In the genomic region with DNA sequence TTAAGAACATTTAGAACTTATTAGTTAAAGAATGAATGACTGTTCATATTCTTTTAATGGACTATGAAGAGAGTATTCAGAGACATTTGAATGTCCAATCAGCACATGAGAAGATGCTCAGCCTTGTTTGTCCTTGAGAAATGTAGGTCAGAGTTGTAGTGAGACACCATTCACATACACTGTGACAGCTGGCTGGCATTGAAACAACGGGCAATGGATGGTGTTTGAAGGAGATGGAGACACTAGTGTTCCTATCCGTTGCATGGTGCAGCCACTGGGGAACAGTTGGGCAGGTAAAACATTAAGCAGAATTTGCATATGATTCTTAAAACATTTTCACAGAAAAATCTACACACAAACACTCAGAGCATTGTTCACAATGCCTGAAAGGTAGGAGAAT, we compare ENCODE assay signal across 29 mouse cellular contexts. TPM values are rescaled to one million over a fixed set of nuclear protein-coding genes. Genes with fewer than 3 reads are reported as not detected.
"Had no signal": no experiment of that assay in that cellular context is flagged by ENCODE, and none has a peak within 500 bp of the region (broad histone marks: within the 10 kb centered on the region; RNA-seq: fewer than 3 reads in every experiment).

No protein-coding gene starts in this region.

- H3K36me3 ChIP-seq: heart, embryonic 10.5 days; heart, embryonic 12.5 days; hindbrain, embryonic 10.5 days; hindbrain, embryonic 12.5 days; kidney, embryonic 15.5 days; limb, embryonic 10.5 days; limb, embryonic 12.5 days; liver, embryonic 13.5 days; liver, embryonic 15.5 days had no signal

- H3K4me2 ChIP-seq: heart, embryonic 12.5 days; hindbrain, embryonic 12.5 days; hindbrain, embryonic 14.5 days; kidney, embryonic 15.5 days; limb, embryonic 12.5 days; liver, embryonic 11.5 days; liver, embryonic 13.5 days; liver, embryonic 15.5 days had no signal

- H3K9ac ChIP-seq: heart, embryonic 12.5 days; hindbrain, embryonic 12.5 days; hindbrain, embryonic 14.5 days; kidney, embryonic 15.5 days; limb, embryonic 12.5 days; liver, embryonic 13.5 days; liver, embryonic 15.5 days; liver, postnatal 0 days had no signal

- H3K27me3 ChIP-seq: hindbrain, embryonic 12.5 days; kidney, embryonic 15.5 days; liver, embryonic 13.5 days; liver, embryonic 15.5 days had no signal

- H3K4me3 ChIP-seq: heart, embryonic 10.5 days; heart, embryonic 12.5 days; hindbrain, embryonic 10.5 days; hindbrain, embryonic 12.5 days; kidney, embryonic 15.5 days; limb, embryonic 10.5 days; limb, embryonic 12.5 days; liver, embryonic 13.5 days; liver, embryonic 15.5 days had no signal

- H3K4me1 ChIP-seq: heart, embryonic 10.5 days; hindbrain, embryonic 10.5 days; hindbrain, embryonic 12.5 days; kidney, embryonic 15.5 days; limb, embryonic 10.5 days; limb, embryonic 12.5 days; liver, embryonic 13.5 days; liver, embryonic 15.5 days had no signal

- ATAC-seq: hindbrain, embryonic 16.5 days; inflammation-experienced regulatory T-cells, adult 6 months; intestine, embryonic 16.5 days; liver, postnatal 0 days had no signal

- DNase-seq: gastrocnemius, postnatal 14 days; gastrocnemius, postnatal 36 days; heart, postnatal 10 days; heart, postnatal 4 days; kidney, adult 11 months; kidney, adult 2 months; kidney, adult 9 months; kidney, postnatal 14 days; kidney, postnatal 36 days; layer of hippocampus, adult 9-11 months; layer of hippocampus, postnatal 36 days; liver; liver, embryonic 13.5 days; liver, postnatal 0 days had no signal

- H3K27ac ChIP-seq: heart, embryonic 10.5 days; hindbrain, embryonic 10.5 days; hindbrain, embryonic 12.5 days; hindbrain, embryonic 14.5 days; kidney, embryonic 15.5 days; kidney, postnatal 0 days; limb, embryonic 10.5 days; limb, embryonic 12.5 days; liver, embryonic 13.5 days; liver, embryonic 15.5 days had no signal

- H3K9me3 ChIP-seq: heart, embryonic 10.5 days; heart, embryonic 12.5 days; hindbrain, embryonic 10.5 days; hindbrain, embryonic 12.5 days; kidney, embryonic 15.5 days; limb, embryonic 10.5 days; limb, embryonic 12.5 days; liver, embryonic 13.5 days; liver, embryonic 15.5 days had no signal

RNA-seq across cellular contexts. Expression of a gene that starts 5.9 kb away (rescaled TPM):
- polyA plus RNA-seq: heart, embryonic 10.5 days; heart, embryonic 12.5 days; hindbrain, embryonic 12.5 days; inflammation-experienced regulatory T-cells, adult 6 months; large intestine, adult 2 months; liver, embryonic 11.5 days had no signal
